Mouse (Mus musculus) layer of hippocampus, adult 18-20 months (tissue): ENCODE measurements at regions not wholly inside any gene's neighbourhood (a gene's known extent, or its start where the extent isn't known, plus 50 kb on each side); places are given as distances from the start of the nearest gene placed in this dataset.

ENCODE experiments used
- DNase-seq, 2 experiments: peaks; one replicate each; pipeline ENCODE4 v3.0.0; 2022; ENCODE audit warnings: low spot score in 2 of 2

DNA sequence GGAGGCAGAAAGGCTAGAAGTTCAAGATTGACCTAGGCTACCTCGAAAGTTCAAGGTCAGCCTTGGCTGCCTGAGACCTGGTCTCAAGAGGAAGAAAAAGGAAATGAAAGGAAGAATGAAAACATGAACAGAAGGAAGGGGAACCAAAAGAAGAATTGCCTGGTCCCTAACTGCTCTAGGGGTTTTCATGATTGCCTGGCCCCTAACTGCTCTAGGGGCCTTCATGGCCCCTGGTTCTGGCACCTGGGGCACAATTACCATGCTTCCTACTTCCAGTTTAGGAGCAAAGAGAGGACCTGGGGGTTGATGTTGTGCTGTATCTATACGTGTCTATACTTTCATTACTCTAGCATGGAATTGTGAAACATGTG is 132.8 kb downstream of the Cd24a start:
- no peak for DNase-seq

DNA sequence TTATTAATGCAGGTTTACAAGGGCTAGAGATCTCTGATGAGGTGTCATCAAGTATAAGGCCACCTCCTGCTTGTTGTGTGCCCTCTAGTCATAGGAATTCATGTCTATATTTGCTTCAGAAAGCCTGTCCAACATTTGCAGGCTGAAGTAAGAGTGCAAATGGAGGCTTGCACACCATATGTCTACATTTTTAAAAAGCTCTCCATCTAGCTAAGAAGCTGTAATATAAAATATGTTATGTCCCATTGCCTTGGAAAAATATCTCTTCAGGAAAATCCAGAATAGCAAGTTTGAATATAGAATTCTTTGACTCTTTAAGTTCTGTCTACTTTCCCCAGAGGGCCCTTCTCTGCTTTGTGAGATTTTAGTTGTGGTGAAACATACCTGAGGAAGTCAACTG is 134.6 kb downstream of the Cd24a start:
- no peak for DNase-seq

- no peak for DNase-seq
Measured at GRCm38 (mm10) chr10:43718768-43719167, 140.7 kb downstream of the Cd24a start.

DNA sequence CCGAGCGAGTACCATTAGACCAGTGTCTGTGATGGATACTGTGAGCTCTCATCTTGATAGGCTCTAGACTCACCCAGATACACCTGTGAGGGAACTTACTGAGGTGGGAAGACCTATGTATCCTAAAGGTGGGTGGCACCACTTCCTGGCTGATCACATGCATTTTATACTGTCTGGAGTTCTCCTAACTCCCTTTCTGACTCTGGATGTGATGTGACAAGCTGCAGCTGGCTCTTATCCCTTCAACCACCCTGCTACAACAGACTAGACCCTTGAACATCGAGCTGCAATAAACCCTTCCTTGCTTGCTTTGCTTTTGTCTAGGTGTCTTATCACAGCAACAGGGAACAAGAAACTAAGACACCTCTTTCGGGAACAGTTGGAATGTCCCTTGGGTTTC is 143.3 kb downstream of the Cd24a start:
- no peak for DNase-seq

DNA sequence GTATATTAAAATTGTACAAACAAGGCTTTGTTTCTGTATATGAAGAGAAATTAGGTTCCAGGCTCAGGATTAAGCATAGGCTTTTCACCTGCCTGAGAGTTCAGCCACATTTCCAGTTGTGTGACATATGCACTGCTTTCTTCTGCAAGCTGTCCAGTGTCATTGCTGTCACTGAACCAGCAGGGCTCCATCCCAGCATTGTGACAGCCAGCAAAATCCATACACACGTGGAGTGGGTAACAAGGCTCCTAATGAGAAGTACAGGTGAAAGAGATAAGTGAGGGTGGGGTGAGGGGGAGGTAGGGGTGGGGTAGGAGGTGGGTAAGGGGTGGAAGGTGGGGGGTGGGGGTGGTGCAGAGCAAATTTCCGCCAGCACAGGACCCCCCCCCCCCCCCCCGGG is 144.1 kb downstream of the Cd24a start:
- DNase-seq, result no peak

GRCm38 (mm10) chr10:43722711-43723614 is 144.9 kb downstream of the Cd24a start:
- DNase-seq, result peak in 1 of 2 experiments; percentile 3

DNA sequence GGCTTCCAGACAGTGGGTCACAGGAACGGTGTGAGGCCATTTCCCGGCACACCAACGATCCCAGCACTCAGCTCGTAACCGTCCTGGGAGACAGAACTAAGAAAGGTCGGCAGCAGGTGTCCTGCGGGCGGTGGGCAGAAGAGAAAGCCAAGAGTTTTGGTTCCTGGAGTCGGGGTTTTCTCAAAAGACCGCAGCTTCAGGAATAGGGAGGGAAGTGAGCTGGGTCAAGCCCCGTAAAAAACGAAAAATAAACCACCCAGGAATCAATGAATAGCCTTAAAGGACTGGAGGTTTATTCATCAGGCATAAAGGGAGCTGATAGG is 145.5 kb downstream of the Cd24a start:
- no peak for DNase-seq

- DNase-seq, result no peak
Measured at GRCm38 (mm10) chr10:43727746-43728145, 149.7 kb downstream of the Cd24a start.

- no peak for DNase-seq
Measured at GRCm38 (mm10) chr10:43729184-43729583, 151.1 kb downstream of the Cd24a start.

- no peak for DNase-seq
Measured at GRCm38 (mm10) chr10:43733618-43734415, 155.7 kb downstream of the Cd24a start.

- DNase-seq, result no peak
Measured at GRCm38 (mm10) chr10:43739181-43739580, 161.1 kb downstream of the Cd24a start.

DNA sequence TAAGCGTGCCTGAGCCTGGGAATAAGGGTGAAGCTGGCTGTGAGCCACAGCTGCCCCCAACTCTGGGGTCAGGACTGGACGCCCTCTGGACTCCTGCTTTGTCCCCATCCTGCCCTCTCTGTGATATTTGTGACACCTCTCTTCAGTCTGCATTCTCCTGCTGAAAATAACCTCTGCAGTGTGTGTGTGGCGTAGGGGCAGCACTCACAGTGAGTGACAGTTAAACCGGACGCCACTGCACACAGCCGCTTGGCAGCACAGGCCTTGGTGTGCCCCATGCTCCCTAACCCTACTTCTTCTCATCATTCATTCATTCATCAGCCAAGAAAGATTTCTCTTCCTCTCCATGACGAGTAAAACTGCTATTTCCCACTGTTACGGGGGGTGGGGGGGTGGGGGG is 161.6 kb downstream of the Cd24a start:
- no peak for DNase-seq

- DNase-seq, result peak; percentile 54 to 78
Measured at GRCm38 (mm10) chr10:43740204-43740865, 161.2 kb downstream of the Qrsl1 start.

- DNase-seq, result no peak
Measured at GRCm38 (mm10) chr10:43741361-43742084, 160.0 kb downstream of the Qrsl1 start.

GRCm38 (mm10) chr10:43742085-43743054 is 159.2 kb downstream of the Qrsl1 start:
- no peak for DNase-seq

- no peak for DNase-seq
Measured at GRCm38 (mm10) chr10:43743188-43744120, 158.1 kb downstream of the Qrsl1 start.

DNA sequence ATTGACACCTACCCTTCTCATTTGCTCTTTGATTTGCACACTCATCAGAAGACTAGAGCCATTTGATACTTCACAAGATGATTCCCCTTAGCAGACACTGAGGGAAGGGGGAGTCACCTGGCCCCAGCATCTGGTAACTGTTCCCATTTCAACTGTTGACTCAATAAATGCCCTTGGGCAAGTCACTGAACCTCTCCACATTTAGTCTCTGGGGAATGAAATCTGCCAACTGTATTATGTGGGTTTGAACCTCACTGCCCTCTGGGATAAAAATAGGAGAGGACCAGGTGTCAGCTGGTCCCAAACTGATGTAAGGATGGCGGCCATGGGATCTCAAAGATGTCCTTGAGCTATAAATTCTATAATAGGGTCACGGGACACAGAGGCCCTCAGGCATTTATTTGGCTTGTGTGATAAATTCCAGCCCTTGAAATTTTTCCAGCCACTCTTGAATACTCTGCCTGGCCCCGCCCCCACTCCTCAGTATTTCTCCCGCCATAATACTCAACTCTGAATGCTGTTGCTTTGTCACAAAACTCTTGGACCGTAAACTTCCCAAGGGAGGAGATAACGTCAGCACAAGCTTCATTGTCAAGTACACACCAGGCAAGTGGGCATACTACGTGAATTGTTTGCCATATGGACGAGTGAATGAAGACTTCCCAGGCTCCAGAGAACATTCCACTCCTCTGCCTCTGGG is 155.5 kb downstream of the Qrsl1 start:
- no peak for DNase-seq

DNA sequence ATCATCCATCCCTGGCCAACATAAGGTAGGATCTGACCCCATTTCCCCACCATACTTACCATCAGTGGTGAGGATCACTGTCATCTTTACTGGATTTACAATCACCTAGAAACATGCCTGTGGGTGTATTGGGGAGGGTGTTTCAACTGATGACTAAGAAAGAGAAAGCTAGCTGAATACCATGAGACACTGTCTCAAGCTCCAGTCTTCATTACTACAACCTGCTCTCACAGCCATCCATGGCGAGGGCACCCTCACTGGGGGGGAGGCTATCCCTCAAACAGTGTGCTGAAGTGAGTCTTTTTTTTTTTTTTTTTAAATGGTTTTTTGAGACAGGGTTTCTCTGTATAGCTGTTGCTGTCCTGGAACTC is 154.9 kb downstream of the Qrsl1 start:
- DNase-seq, result no peak
